Mouse (Mus musculus) kidney, postnatal 10 days (tissue): Measurements from ENCODE around the gene 1810010D01Rik.
A peak's percentile ranks its signal among the peaks of the same experiment; 100 is the strongest.

ENCODE experiments used
- DNase-seq: peaks from one replicate; pipeline ENCODE4 v3.0.0; 2021; ENCODE audit warnings: mixed read lengths

Gene 1810010D01Rik

GRCm38 (mm10) chr7:145173563-145173962 lies 34.4 kb downstream of the 1810010D01Rik start:
- peak; percentile 31 for DNase-seq

DNA sequence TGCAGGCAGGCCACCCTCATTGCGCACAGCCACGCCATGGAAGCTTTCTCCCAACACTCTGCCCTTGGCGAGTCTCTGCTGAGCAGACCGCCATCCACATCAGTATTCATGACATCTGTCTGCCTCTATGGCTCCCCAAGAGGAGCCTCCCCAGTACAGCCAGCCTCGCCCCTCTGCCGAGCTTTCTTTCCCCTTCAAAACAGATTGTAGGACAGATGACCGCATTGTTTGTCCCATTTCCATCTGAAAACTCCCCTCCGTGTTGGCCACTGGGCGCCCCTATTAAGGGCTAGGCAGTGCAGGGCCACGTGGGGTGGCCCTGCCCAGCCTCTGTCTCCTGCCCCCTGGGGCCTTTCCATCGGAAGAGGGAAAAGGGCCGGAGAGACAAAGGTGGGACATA lies 34.8 kb downstream of the 1810010D01Rik start:
- DNase-seq: peak; percentile 23

DNA sequence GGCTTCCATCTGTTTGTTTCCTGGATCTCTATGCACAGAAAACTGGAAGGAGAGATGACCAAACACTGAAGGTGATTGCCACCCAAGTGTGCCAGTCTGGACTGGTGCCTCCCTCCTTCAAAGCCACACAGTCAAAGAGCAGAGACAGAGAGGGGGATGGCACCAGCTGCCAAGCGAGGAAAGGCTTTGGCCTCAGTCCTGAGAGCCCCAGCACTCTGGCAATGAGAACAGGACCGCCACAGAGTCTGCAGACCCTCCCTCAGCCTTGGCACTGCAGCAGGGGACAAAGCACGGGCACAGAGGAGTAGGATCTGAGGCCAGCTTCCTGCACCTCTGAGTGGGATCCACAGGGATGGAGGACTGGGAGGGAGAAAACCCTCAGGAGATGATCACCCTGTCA lies 38.2 kb downstream of the 1810010D01Rik start:
- DNase-seq: no peak

DNA sequence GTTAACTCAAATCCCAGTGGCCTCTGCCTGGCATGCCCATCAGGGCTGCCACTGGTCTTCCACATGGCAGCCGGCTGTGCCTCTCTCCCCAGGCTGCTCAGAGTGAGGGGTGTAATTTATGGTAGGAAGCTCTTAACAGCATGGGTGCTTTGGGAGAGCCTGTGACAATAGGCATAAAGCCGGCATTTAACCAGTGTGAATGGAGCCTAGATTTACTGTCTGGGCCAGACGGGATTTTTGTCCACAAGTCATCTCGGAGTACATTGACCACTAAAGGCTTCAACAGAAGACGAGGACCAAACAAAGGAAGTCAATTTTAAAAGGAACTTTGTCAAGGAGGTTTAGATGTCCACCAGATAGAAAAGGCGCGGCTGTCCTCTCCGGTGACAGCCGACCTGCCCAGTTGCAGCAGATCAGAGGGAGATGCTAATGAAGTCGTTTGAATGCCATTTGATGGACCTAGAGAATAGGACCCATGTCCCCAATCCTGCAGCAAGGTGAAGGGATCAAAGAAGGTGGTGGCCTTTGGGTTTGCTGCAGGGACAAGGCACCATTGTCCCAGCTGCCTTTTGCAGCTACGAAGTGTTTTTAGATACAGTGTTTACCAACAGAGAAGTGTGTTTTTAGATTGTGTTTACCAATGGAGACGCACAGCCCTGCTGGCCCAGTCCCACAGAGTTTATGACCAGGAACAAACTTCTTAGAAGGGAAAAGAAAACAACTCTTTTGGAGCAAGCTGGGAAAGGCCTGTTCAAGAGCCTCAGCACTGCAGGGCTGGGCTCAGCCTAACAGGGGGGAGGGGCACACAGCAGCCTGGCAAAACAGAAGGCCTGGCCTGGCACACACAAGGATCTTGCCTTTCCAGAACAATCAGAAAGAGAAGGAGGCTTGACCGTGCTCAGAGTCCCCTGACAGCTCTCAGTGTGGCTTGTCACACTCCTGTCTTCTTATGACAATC lies 48.4 kb downstream of the 1810010D01Rik start:
- DNase-seq: peak; percentile 78
